Mouse (Mus musculus): ENCODE measurements around the gene 1300017J02Rik.

The 1300017J02Rik gene

GRCm38 (mm10) chr9:103214281-103214680 lies 90.6 kb downstream of the 1300017J02Rik start:
- no peak for DNase-seq (ENCODE audit: low read depth in 1 of 2, low spot score in 2 of 2)

- DNase-seq (ENCODE audit: low read depth in 1 of 2, low spot score in 2 of 2) = no peak
These were observed 91.3 kb downstream of the 1300017J02Rik start for GRCm38 (mm10) chr9:103213631-103214030.

- no peak for DNase-seq (ENCODE audit: low read depth in 1 of 2, low spot score in 2 of 2)
These were observed 92.0 kb downstream of the 1300017J02Rik start for GRCm38 (mm10) chr9:103212654-103213420.

GRCm38 (mm10) chr9:103208802-103209423 lies 96.0 kb downstream of the 1300017J02Rik start:
- no peak for DNase-seq (ENCODE audit: low read depth in 1 of 2, low spot score in 2 of 2)

- DNase-seq (ENCODE audit: low read depth in 1 of 2, low spot score in 2 of 2) = peak; percentile 66 to 70
These were observed 97.0 kb downstream of the 1300017J02Rik start for GRCm38 (mm10) chr9:103207846-103208245.

- no peak for DNase-seq (ENCODE audit: low read depth in 1 of 2, low spot score in 2 of 2)
These were observed 99.1 kb downstream of the 1300017J02Rik start for GRCm38 (mm10) chr9:103205786-103206185.

- DNase-seq (ENCODE audit: low read depth in 1 of 2, low spot score in 2 of 2) = peak; percentile 73 to 82
These were observed 103.2 kb downstream of the 1300017J02Rik start, which contains the start of gene Srprb for GRCm38 (mm10) chr9:103201561-103202260. Srprb (minus strand) TSS chr9:103202137.
